Mouse (Mus musculus) limb, embryonic 14.5 days (tissue): ENCODE measurements around the gene Ranbp10. TPM values are rescaled to one million over a fixed set of nuclear protein-coding genes. Genes with fewer than 3 reads are reported as not detected.

Source experiments
- ATAC-seq: fragments of 200-750 bp; cut with Nextera tagmentation; 2 replicates; pipeline ENCODE4 v1.8.0; 2017; ENCODE audit warnings: low read depth, moderate number of reproducible peaks, moderate TSS enrichment; ENCODE audit not compliant: low FRiP score
- DNase-seq: peaks from one replicate; pipeline ENCODE4 v3.0.0-alpha.2; 2015; ENCODE audit warnings: low spot score
- H3K27ac ChIP-seq: fragments of 300-500 bp; sonication (generic); replicated peaks from 2 replicates; pipeline ENCODE4 v1.5.1; 2014; ENCODE audit warnings: low read depth, mild to moderate bottlenecking, low read length, moderate library complexity, mixed read lengths
- H3K27me3 ChIP-seq: fragments of 300-500 bp; sonication (generic); 2 replicates; pipeline ENCODE4 v1.6.1; 2014; ENCODE audit warnings: low read length, mixed read lengths; ENCODE audit not compliant: control insufficient read depth, insufficient read depth
- H3K36me3 ChIP-seq: fragments of 300-500 bp; sonication (generic); 2 replicates; pipeline ENCODE4 v1.6.1; 2014; ENCODE audit warnings: mild to moderate bottlenecking, low read length, moderate library complexity, mixed read lengths; ENCODE audit not compliant: control insufficient read depth, insufficient read depth
- H3K4me1 ChIP-seq: fragments of 300-500 bp; sonication (generic); 2 replicates; pipeline ENCODE4 v1.6.1; 2014; ENCODE audit warnings: antibody characterized with exemption, low read length, mixed read lengths; ENCODE audit not compliant: control insufficient read depth, insufficient read depth
- H3K4me2 ChIP-seq: fragments of 300-500 bp; sonication (generic); replicated peaks from 2 replicates; pipeline ENCODE4 v1.6.1; 2014; ENCODE audit warnings: low read depth, mild to moderate bottlenecking, low read length, moderate library complexity; ENCODE audit not compliant: severe bottlenecking
- H3K4me3 ChIP-seq: fragments of 300-500 bp; sonication (generic); replicated peaks from 2 replicates; pipeline ENCODE4 v1.5.1; 2014; ENCODE audit warnings: low read length
- H3K9ac ChIP-seq: fragments of 300-500 bp; sonication (generic); 2 replicates; pipeline ENCODE4 v1.6.1; 2014; ENCODE audit warnings: mild to moderate bottlenecking, low read depth, low read length, moderate library complexity; ENCODE audit not compliant: severe bottlenecking
- H3K9me3 ChIP-seq: fragments of 300-500 bp; sonication (generic); 2 replicates; pipeline ENCODE4 v1.6.1; 2016; ENCODE audit warnings: low read length; ENCODE audit not compliant: control insufficient read depth
- POLR2A ChIP-seq: fragments of 200-500 bp; IDR thresholded peaks from 2 replicates; pipeline ENCODE4 v1.8.0; 2012; ENCODE audit warnings: inconsistent platforms, mild to moderate bottlenecking, moderate library complexity, borderline replicate concordance; ENCODE audit not compliant: insufficient read depth, insufficient read length; ENCODE audit errors: extremely low read depth
- WGBS: fragments of 180-500 bp; shearing (Covaris S2); extraction: QIAGEN DNeasy Blood & Tissue Kit; methylation state at CpG from one replicate; pipeline ENCODE4 v1.1.7; 2014; 5-methylcytosine and 5-hydroxymethylcytosine counted together
- polyA plus RNA-seq, 2 experiments: library from polyadenylated mRNA; depleted of rRNA in 1 of 2; stranded (reverse) in 1 of 2; unstranded in 1 of 2; fragments of >200 nt; fragmentation: Nextera tagmentation in 1 of 2; extraction: Ambion mirVana in 1 of 2; gene quantifications; 2 replicates each; pipeline versions ENCODE4 v1.2.1 to v1.2.3; 2012 to 2014

The Ranbp10 gene
- polyA plus RNA-seq, 2 experiments = 12.2 to 31.3 TPM

DNA sequence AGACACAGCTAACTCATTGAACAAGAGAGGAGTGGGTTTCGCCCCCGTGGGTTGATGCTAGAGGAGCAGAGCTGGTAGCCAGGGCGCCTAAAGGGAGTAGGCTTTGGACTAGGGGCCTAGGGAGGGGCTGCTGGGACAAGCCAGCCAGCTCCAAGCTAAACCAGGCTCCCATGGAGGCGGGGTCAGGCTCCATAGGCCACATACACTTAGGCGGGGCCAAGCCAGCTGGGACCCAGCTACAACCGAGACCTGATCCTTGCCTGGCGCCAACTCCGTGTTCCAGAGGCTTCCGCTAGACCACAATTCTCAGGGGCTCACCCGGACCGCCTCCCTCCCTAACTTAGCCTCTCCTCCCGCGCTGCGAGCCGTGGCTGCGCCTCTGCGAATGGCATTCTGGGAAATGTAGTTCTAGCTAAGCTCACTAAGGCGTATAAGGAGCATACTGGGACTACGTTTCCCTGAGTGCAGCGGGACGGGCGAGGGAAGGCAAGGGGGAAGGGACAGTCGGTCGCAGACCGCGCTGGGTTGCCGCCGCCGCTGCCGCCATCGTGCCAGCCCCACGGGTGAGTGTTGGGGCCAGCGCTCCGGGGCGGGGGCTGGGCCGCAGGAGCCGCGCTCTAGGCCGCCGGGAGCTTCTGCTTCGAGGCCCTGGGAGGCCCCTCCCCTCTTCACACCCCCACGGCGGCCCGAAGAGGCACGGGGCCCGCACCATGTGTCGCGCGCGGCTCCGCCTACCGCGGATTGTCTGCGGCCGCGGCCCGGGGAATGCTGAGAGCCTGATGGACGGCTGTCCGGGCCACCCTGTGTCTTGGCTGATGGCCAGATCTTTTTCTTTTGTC, 33.2 kb upstream of the Ranbp10 start, which contains the start of gene Nutf2:
Nutf2 (plus strand) TSS at position 438 of the 839 bp plus-strand sequence.
- TF ChIP-seq POLR2A = peak; percentile 73; the same call in 1 of the 2 replicates
- Histone ChIP-seq H3K9ac (peak within 1 kb of the TSS; percentile 90), H3K36me3 (peaks cover 15% of the 10 kb centered on the region; the same call in 1 of the 2 replicates), H3K4me2 (peak within 1 kb of the TSS; percentile 75), H3K4me3 (peak within 1 kb of the TSS; percentile 91), H3K4me1 (peaks cover 38% of the 10 kb centered on the region), H3K27me3 (no peaks in the 10 kb centered on the region), H3K27ac (peak within 1 kb of the TSS; percentile 86), H3K9me3 (no peaks in the 10 kb centered on the region)
- DNase-seq = peak; percentile 99
- WGBS = under 1% methylated on average over 54 of the region's 59 CpGs
- ATAC-seq = peak; percentile 97

DNA sequence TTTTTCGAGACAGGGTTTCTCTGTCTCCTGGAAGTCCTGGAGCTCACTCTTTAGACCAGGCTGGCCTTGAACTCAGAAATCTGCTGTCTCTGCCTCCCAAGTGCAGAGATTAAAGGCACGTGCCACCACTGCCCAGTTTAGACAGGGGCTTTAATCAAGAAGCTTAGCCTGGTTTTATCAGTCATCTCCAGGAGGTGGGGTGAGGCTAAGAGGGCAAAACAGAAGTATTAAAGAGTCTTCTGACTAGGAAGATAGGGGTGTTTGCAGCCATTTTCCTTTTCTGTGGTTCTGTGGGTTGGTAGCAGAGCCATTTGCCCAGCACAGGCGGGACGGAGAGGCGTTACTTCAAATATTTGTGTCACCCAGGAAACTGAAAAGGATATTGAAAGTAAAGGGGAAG, 32.2 kb upstream of the Ranbp10 start:
- ATAC-seq (no peak), DNase-seq (no peak)
- H3K27me3 ChIP-seq = no peaks in the 10 kb centered on the region
- no peaks in the 10 kb centered on the region for H3K9me3 ChIP-seq
- no peak overlapping the region for H3K9ac ChIP-seq
- H3K36me3 ChIP-seq = peaks cover 12% of the 10 kb centered on the region; the same call in 1 of the 2 replicates
- H3K4me3 ChIP-seq = no peak overlapping the region
- peak overlapping the region; percentile 53 for H3K4me2 ChIP-seq
- 78% methylated on average over 5 of the region's 5 CpGs for WGBS
- peak overlapping the region; percentile 84; the same call in 1 of the 2 replicates for H3K27ac ChIP-seq
- peaks cover 38% of the 10 kb centered on the region for H3K4me1 ChIP-seq
- no peak for TF ChIP-seq POLR2A

DNA sequence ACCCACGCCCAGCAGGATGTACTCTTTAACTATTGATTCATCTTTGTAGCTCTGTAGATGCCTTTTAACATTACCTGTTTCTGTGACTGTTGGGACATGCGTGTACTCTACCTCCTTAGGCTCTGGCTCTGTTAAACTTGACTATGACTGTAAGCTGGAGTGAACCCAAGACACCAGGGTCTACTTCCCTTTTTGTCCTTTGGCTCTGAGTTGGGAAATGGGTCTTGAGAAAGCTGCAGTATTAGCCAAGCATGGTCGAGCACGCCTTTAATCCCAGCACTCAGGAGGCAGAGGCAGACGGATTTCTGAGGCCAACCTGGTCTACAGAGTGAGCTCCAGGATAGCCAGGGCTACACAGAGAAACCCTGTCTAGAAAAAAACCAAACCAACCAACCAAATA, 31.3 kb upstream of the Ranbp10 start:
- no peak overlapping the region for H3K4me2 ChIP-seq
- no peak for TF ChIP-seq POLR2A
- H3K4me3 ChIP-seq = no peak overlapping the region
- no peaks in the 10 kb centered on the region for H3K9me3 ChIP-seq
- no peaks in the 10 kb centered on the region for H3K27me3 ChIP-seq
- no peak overlapping the region for H3K9ac ChIP-seq
- ATAC-seq (no peak), DNase-seq (no peak)
- 0 out of 2 replicates have a peak, but pooled peaks cover 8% of the 10 kb centered on the region for H3K36me3 ChIP-seq
- H3K27ac ChIP-seq = no peak overlapping the region
- H3K4me1 ChIP-seq = peaks cover 38% of the 10 kb centered on the region
- WGBS = 84% methylated on average over 5 of the region's 5 CpGs

DNA sequence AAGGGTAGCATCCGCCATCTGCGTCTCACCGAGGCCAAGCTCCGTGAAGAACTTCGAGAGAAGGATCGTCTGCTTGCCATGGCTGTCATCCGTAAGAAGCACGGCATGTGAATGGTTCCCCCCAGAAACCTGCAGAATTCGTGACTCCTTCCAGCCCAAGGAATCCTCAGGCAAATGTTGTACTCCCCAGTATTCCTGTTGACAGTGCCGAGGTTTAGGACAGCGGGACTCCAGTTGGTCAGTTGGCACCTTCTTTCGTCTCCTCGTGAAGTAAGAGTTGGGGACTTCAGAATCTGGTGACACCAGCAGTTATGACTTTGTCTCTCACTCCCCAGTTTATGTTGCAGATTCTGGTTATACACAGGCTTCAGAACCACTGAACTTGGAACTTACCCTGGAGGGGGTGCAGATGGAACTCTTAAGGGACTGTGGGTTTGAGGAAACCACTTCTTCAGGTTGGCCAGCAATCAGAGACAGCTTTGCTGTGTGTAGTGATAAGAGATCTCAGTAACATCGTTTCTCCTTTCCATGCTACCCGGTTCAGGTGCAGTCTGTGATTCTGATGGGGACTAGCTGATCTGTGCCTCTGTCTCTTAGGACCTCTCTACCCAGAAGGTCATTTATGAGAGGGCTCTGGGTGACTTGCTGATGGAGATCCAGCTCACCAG, 29.2 kb upstream of the Ranbp10 start:
- Histone ChIP-seq H3K27ac (peak overlapping the region; percentile 85; the same call in 1 of the 2 replicates), H3K36me3 (0 out of 2 replicates have a peak, but pooled peaks cover 5% of the 10 kb centered on the region), H3K4me2 (peak overlapping the region; percentile 96), H3K27me3 (no peaks in the 10 kb centered on the region), H3K9me3 (no peaks in the 10 kb centered on the region), H3K9ac (peak overlapping the region; percentile 78), H3K4me3 (peak overlapping the region; percentile 79), H3K4me1 (peaks cover 29% of the 10 kb centered on the region)
- TF ChIP-seq POLR2A = no peak
- 22% methylated on average over 15 of the region's 15 CpGs for WGBS
- ATAC-seq (no peak), DNase-seq (no peak)

DNA sequence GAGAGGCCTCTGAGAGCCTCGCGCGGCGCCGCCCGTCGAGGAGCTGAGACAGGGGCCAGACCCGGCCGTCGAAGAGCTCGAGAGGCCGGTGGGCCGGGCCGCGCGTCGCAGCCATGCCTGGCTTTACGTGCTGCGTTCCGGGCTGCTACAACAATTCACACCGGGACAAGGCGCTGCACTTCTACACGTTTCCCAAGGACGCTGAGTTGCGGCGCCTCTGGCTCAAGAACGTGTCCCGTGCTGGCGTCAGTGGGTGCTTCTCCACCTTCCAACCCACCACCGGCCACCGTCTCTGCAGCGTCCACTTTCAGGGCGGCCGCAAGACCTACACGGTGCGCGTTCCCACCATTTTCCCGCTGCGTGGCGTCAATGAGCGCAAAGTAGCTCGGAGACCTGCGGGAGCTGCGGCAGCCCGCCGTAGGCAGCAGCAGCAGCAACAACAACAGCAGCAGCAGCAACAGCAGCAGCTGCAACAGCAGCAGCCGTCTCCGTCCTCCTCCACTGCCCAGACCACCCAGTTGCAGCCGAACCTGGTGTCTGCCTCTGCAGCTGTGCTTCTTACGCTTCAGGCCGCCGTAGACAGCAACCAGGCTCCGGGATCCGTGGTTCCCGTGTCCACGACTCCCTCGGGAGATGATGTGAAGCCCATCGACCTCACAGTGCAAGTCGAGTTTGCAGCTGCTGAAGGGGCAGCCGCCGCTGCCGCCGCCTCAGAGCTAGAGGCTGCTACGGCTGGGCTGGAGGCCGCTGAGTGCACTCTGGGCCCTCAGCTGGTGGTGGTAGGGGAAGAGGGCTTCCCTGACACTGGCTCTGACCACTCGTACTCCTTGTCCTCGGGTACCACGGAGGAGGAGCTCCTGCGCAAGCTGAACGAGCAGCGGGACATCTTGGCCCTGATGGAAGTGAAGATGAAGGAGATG, 28.4 kb upstream of the Ranbp10 start:
- peak overlapping the region; percentile 79 for H3K4me3 ChIP-seq
- DNase-seq (no peak), ATAC-seq (0 out of 2 replicates have a peak, but pooled peaks have one; percentile 1)
- 0 out of 2 replicates have a peak, but pooled peaks cover 5% of the 10 kb centered on the region for H3K36me3 ChIP-seq
- no peaks in the 10 kb centered on the region for H3K9me3 ChIP-seq
- H3K4me2 ChIP-seq = peak overlapping the region; percentile 96
- H3K27ac ChIP-seq = peak overlapping the region; percentile 85
- peaks cover 32% of the 10 kb centered on the region for H3K4me1 ChIP-seq
- under 1% methylated on average over 54 of the region's 71 CpGs for WGBS
- H3K27me3 ChIP-seq = no peaks in the 10 kb centered on the region
- peak overlapping the region; percentile 78 for H3K9ac ChIP-seq
- TF ChIP-seq POLR2A = 0 out of 2 replicates have a peak, but pooled peaks have one; percentile 2
